Mouse (Mus musculus) mouse trophoblast stem cell (cell line): ENCODE measurements around the gene 2610528J11Rik.
"Not testable (repeated sequence)": the region's sequence is repeated elsewhere in the genome, so short reads cannot be mapped to it uniquely, and the experiment has no call there.

Source experiments
- in situ Hi-C, 2 experiments: fragments of 300-500 bp; cut with MseI, MboI; formaldehyde crosslinking; loops; 2 replicates in 1 of 2; 3 replicates in 1 of 2; pipeline ENCODE4 v1.15.1; 2025

The 2610528J11Rik gene

DNA sequence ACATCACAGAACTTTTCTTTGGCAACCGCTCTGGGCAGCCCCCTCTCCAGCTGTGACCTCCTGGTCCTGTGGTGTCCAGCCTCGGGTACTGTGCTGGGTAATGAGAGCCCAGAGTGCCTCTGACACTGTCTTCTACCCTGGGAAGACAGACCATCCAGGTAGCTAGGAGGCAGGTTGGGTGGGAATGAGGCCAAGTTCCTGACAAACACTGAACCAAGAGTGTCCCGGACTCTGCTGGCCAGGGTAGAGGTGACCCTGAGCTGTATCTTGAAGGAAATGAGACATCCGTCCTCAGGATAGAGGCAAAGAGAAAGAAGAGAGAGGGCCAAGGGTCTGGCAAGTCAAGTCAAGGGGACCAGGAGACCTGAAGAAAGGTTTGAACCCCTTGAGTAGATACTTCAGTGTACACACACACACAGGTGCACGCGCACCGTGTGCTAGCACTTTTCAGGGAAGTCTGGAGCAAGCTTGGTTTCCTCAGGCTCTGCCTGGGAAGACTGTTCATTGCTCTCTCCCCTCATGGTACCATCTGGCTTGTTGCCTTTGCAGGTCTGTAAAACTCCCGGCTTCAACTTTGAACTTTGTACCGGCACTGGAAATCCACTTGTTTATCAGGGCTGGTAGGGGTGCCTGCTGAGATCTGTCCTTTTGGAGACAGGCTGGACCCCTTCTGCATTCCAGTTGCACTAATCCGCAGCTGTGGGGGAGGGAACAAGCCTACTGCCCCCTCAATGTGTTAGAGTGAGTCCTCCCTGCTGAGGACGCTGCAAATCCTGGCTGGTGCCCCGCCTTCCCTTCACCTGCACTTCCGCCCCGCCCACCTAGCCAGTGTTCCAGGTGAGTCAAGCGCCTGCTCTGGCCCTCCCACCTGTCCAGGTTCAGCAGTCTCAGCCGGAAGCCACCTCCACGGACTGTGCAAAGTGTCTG is at the start of gene 2610528J11Rik:
2610528J11Rik (plus strand) TSS at position 592 of the 927 bp plus-strand sequence.
- in situ Hi-C loops = no loop called here

DNA sequence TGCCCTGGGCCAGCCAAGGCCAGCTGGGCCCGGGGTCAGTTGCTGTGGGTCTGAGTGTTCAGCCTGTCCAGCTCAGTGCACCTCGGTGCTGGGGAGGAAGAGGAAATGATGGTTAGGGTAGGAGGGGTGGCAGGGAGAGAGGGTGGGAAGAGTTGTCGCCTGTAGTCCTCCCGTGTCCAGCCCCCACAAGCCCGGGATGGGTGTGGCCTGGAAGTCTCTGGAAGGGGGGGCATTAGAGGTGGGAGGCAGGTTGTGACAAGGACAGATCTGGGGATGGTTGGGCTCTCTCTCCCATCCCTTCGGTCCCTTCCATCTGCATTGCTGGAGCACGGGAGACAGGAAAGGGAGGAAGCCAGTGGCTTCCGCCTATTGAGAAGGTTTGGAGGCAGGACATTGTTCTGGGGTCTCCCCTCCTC is 37.1 kb upstream of the 2610528J11Rik start, which contains the start of gene Tie1:
Tie1 (minus strand) TSS at position 345 of the 416 bp plus-strand sequence.
- in situ Hi-C loops = no loop called here

GRCm38 (mm10) chr4:118490461-118490860 is 36.3 kb upstream of the 2610528J11Rik start:
- in situ Hi-C loops = no loop called here

DNA sequence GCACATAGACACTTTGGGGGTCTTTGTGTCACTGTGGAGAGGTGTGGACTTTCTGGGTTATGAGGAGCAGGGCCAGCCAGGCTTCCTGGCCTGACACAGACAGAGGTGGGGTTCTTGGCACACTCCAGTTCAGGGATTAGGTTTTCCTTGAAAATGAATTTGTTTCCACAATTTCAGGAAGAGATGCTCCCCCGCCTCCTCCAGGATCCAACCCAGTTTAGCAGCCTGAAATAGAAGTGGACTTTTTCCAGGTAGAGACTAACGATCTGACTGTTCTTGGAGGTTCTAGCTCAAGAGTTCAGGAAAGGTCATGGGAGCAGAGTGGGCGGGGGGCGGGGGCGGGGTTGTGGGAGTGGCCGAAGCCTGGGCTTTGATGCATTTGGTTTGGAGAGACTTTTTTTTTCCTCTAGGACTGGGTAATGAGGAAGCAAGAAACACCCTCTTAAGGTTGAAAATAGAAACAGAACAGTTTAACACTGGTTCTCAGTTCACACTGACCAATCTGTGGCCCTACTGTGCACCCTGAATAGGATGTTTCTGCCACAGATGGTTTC is 26.6 kb upstream of the 2610528J11Rik start:
- in situ Hi-C loops = loop anchor here in 1 of 2 experiments (5.0 kb wide), 1 partner anchor 53 kb away; no protein-coding TSS in a partner anchor

GRCm38 (mm10) chr4:118500792-118501191 is 26.0 kb upstream of the 2610528J11Rik start:
- in situ Hi-C loops = loop anchor here in 1 of 2 experiments (5.0 kb wide), 1 partner anchor 53 kb away; no protein-coding TSS in a partner anchor

- in situ Hi-C loops = no loop called here
Observed at GRCm38 (mm10) chr4:118505551-118505950, 21.2 kb upstream of the 2610528J11Rik start.

DNA sequence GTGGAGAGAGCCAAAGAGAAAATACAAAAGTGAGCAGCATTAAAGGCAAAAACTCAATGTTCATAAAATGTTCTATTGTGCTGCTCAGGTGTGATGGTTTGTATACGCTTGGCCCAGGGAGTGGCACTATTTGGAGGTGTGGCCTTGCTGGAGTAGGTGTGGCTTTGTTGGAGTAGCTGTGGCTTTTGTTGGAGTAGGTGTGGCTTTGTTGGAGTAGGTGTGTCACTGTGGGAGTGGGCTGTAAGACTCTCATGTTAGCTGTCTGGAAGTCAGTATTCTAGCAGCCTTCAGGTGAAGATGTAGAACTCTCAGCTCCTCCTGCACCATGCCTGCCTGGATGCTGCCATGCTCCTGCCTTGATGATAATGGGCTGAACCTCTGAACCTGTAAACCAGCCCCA is 19.6 kb upstream of the 2610528J11Rik start:
- in situ Hi-C loops = not testable (repeated sequence)

DNA sequence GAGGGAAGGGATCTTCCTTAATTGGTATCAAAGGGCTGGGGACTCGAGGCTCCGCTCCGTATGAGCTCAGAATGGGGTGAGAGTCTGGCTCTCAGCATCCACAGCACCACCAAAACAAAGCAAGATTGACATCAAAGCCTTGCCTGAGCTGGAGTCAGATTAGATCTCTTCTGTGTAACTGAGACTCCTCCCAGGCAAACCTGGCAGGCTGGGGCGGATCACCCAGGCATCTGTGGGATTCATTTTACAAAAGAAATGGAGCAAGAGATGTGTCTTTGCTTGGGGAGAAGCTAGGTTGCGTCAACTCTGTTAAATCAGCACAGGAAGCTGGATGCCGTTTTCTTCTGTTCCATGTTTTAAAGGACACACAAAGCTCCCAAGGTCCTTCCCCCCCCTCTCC is 17.7 kb upstream of the 2610528J11Rik start:
- in situ Hi-C loops = no loop called here

GRCm38 (mm10) chr4:118516699-118517496 is 9.9 kb upstream of the 2610528J11Rik start:
- in situ Hi-C loops = no loop called here

DNA sequence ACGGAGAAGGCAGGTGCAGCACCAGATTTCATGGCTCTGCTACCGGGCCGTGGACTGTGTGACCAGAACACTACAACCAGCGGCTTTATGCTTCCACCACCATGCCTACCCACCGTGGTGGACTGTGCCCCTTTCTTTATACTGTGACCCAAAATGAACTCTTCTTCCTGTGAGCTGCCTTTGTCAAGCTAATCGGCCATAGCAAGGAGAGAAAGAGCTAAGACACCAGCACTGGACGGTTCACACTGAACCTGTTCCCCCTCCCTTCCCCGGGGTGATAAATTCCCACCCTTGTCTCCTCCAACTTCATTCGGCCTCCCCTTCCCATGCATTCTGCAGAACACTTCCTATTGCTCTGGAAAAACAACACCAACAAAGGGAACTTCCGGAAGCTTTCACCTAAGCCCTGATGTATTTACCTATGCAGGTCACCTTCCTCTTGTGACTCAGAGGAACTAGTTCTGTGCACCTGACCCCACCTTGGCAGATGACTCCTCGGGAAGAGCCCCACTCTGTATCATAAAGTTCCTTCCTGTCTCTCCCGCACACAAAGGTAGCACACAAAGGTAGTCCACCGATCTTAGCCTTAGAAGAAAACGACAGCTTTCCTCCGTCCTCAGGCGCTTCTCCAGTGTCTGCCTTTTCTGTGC is 9.2 kb upstream of the 2610528J11Rik start:
- in situ Hi-C loops = no loop called here

DNA sequence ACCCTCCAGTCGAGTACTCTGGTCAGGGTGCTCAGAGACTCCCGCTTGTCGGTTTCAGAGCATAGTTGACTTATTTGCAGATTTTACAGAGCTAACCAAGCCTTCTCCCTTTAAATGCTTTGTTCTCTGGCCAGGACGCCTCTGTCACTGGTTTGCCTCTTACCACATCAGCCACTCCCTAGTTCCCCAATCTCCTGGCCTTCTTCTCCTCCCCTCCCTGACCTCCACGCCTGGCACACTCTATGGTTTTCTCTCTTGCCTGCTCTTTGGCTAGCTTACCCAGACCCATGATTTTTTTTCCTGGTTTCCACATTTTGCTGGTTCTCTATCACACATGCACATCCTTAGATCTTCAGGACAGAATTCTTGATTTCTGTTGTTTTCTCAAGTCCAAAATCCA is 8.6 kb upstream of the 2610528J11Rik start:
- in situ Hi-C loops = no loop called here

- in situ Hi-C loops = no loop called here
Observed at GRCm38 (mm10) chr4:118522248-118522647, 4.6 kb upstream of the 2610528J11Rik start.

DNA sequence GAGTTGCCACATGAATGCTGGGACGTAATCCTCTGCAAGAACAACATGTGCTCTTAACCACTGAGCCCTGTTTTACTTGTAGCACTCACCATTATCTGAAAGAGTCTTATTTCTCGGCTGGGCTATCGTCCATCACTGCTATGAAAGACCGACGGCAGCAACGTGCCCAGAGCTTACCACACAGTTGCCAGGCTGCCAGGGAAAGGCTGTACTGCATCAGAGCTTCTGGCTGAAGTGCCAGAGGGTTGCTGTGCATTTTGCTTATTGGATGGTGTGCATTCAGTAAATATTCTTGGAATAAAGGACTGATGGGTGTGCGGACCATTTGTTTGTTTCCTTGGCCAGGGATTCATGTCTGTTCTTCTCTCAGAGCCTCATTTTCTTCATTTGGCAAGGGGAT is 2.8 kb upstream of the 2610528J11Rik start:
- in situ Hi-C loops = no loop called here

- in situ Hi-C loops = no loop called here
Observed at GRCm38 (mm10) chr4:118525779-118526178, 1.0 kb upstream of the 2610528J11Rik start.

DNA sequence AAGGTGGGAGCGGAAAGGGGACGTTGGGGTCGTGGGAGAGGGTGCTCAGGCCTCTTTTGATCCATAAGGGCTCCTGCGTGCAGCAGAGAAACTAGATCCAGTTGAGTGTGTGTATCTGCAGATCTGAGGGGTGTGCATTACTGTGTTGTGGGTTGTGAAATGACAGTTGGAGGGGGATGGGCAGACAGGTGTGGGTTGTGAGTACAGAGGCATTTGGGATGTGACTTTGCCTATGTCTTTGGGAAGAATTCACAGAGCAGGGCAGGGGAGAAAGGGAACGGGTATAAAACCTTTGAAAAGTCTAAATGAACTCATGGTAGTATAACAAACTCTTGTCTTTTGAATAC is 509 bp downstream of the 2610528J11Rik start:
- in situ Hi-C loops = no loop called here

- in situ Hi-C loops = no loop called here
Observed at GRCm38 (mm10) chr4:118527720-118528119, 921 bp downstream of the 2610528J11Rik start.

- in situ Hi-C loops = no loop called here
Observed at GRCm38 (mm10) chr4:118532663-118533062, 5.9 kb downstream of the 2610528J11Rik start.

- in situ Hi-C loops = no loop called here
Observed at GRCm38 (mm10) chr4:118533156-118533555, 6.4 kb downstream of the 2610528J11Rik start.

DNA sequence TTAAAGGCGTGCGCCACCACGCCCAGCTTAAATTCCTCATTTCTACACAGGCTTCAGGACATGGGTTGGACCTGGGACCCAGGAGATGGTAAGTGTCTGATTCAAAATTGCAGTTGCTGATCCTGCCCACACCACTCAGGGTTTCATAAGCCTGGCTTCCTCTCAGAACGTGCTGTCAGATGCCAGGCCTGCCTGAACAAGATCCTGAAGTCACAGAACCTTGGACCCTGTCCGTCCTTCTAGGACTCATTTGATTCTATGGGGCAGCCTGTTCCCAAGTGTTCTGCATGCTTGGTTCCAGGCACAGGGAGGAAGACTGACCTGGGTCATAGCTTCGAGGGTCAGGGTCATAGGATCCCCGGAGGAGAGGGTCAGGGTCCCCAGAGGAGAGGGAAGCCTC is 6.8 kb downstream of the 2610528J11Rik start:
- in situ Hi-C loops = no loop called here

DNA sequence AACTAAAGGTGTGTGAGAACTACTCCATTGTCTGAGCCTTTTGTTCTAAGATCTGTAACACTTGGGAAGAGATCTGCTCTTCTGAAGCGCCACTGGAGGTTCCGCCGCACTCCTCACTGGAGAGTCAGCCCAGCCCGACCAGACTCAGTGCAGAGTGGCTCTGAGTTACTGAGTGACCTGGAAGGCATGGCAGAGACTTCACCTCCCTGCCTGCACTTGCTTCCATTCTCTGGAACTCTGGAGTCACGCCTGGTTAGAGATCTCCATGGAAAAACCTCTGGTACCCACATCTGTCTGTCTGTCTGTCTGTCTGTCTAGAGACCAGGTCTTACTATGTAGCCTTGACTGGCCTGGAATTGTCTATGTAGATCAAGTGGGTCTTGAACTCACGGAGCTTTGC is 8.8 kb downstream of the 2610528J11Rik start:
- in situ Hi-C loops = no loop called here

DNA sequence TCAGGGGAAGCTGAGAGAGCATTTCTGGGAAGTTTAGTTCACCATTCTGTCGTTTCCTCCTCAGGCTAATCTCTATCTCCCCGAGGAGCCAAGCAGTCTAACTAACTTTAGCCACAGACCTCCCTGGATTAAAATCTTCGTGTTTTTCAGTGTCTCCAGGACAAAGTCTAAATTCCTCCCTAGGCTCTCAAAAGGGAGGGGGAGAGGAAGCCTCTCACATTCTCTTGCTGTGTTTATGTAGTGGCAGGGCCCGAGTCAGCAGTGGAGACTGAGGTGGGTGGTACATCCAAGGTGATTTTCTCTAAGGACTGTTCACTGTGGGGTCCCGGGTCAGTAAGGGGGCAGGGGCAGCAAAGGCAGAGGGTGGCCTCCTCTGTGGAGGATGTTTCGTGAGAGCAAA is 11.0 kb downstream of the 2610528J11Rik start:
- in situ Hi-C loops = no loop called here
